In the genomic region with DNA sequence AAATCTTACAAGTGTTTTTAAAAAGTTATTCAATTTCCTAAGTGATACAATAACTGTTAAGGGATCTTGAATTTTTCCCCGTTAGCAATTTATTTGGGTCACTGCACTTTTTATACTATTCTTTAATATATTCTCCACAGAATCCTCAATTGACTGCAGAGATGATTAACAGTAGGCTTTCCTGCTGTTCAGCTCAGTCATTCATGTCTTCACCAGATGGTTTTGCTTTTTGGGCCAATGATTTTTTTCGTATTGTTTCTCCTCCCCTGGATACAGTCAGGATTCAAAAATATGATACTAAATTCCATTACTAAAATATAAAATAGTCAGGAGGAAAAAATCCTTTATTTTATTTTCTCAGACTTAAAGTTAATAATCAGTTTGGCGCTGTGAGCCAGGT, we compare ENCODE assay signal across 30 mouse cellular contexts.
DNase-seq lines count a peak whose midpoint lies in the region; ATAC-seq and TF ChIP-seq lines count a peak whose summit lies in the region.
"Had no signal": no experiment of that assay in that cellular context is flagged by ENCODE, and none has a peak within 500 bp of the region (broad histone marks: within the 10 kb centered on the region; RNA-seq: fewer than 3 reads in every experiment).

No protein-coding gene starts in this region.

- no peaks in the 10 kb centered on the region for H3K4me1 ChIP-seq in forebrain, postnatal 0 days (ENCODE audit: insufficient read depth)
- H3K4me1 ChIP-seq in forebrain, embryonic 13.5 days: no peaks in the 10 kb centered on the region
- H3K4me1 ChIP-seq: embryonic facial prominence, embryonic 13.5 days; forebrain, embryonic 12.5 days; heart, embryonic 12.5 days; hindbrain, embryonic 12.5 days; limb, embryonic 15.5 days; lung, embryonic 15.5 days; midbrain, embryonic 15.5 days; neural tube, embryonic 15.5 days had no signal

- H3K27me3 ChIP-seq in forebrain, postnatal 0 days (ENCODE audit: insufficient read depth, low read length): no peaks in the 10 kb centered on the region
- no peaks in the 10 kb centered on the region for H3K27me3 ChIP-seq in forebrain, embryonic 13.5 days
- H3K27me3 ChIP-seq: embryonic facial prominence, embryonic 13.5 days; forebrain, embryonic 12.5 days; heart, embryonic 12.5 days; hindbrain, embryonic 12.5 days; limb, embryonic 15.5 days; lung, embryonic 15.5 days; midbrain, embryonic 15.5 days; neural tube, embryonic 15.5 days had no signal

- TF ChIP-seq POLR2A in brain, embryonic 14.5 days (IDR thresholded peaks at IDR 0.05; ENCODE audit: borderline replicate concordance, extremely low read depth, insufficient read depth, insufficient read length, poor library complexity, severe bottlenecking): no peak

- ATAC-seq in forebrain, postnatal 0 days: no peak
- no peak for ATAC-seq in forebrain, embryonic 13.5 days
- ATAC-seq: intestine, embryonic 16.5 days; midbrain, embryonic 15.5 days had no signal

- H3K9me3 ChIP-seq in forebrain, postnatal 0 days (ENCODE audit: low read length): no peaks in the 10 kb centered on the region
- no peaks in the 10 kb centered on the region for H3K9me3 ChIP-seq in forebrain, embryonic 13.5 days (replicated peaks)
- H3K9me3 ChIP-seq: embryonic facial prominence, embryonic 13.5 days; forebrain, embryonic 12.5 days; heart, embryonic 12.5 days; hindbrain, embryonic 12.5 days; limb, embryonic 15.5 days; lung, embryonic 15.5 days; midbrain, embryonic 15.5 days; neural tube, embryonic 15.5 days had no signal

- peak; percentile 16 for DNase-seq in forebrain, postnatal 0 days
- DNase-seq in layer of hippocampus, adult 9-10 months (ENCODE audit: low spot score): peak; percentile 20
- DNase-seq in layer of hippocampus, adult 8-10 months (ENCODE audit: low spot score in 2 of 2): no peak
- peak; percentile 38 for DNase-seq in brain, embryonic 14.5 days (ENCODE audit: low read depth)
- peak; percentile 39 for DNase-seq in hindlimb bud, embryonic 11.5 days (ENCODE audit: extremely low spot score, low read depth, low spot score)
- no peak for DNase-seq in kidney, postnatal 10 days
- DNase-seq: adrenal gland, adult 2 months; cerebellum, adult 9-11 months; gastrocnemius, postnatal 25 days; heart, adult 18-20 months; heart, postnatal 10 days; kidney, adult 9 months; kidney, postnatal 25 days; lung, postnatal 4 days; right cerebral cortex, adult 18-20 months; right cerebral cortex, postnatal 4 days; thymus, postnatal 36 days had no signal

- H3K9ac ChIP-seq in forebrain, postnatal 0 days: no peak overlapping the region
- no peak overlapping the region for H3K9ac ChIP-seq in forebrain, embryonic 13.5 days
- H3K9ac ChIP-seq: embryonic facial prominence, embryonic 13.5 days; forebrain, embryonic 12.5 days; heart, embryonic 12.5 days; hindbrain, embryonic 12.5 days; limb, embryonic 15.5 days; liver, embryonic 14.5 days; lung, embryonic 15.5 days; midbrain, embryonic 15.5 days; neural tube, embryonic 15.5 days had no signal

- H3K4me2 ChIP-seq in forebrain, postnatal 0 days (ENCODE audit: low read depth): no peak overlapping the region
- H3K4me2 ChIP-seq in forebrain, embryonic 13.5 days: no peak overlapping the region
- H3K4me2 ChIP-seq: embryonic facial prominence, embryonic 13.5 days; forebrain, embryonic 12.5 days; heart, embryonic 12.5 days; hindbrain, embryonic 12.5 days; limb, embryonic 15.5 days; lung, embryonic 15.5 days; midbrain, embryonic 15.5 days; neural tube, embryonic 15.5 days had no signal

- no peaks in the 10 kb centered on the region for H3K36me3 ChIP-seq in forebrain, postnatal 0 days (ENCODE audit: insufficient read depth)
- H3K36me3 ChIP-seq in forebrain, embryonic 13.5 days (ENCODE audit: poor library complexity, severe bottlenecking): no peaks in the 10 kb centered on the region
- H3K36me3 ChIP-seq: embryonic facial prominence, embryonic 13.5 days; forebrain, embryonic 12.5 days; heart, embryonic 12.5 days; hindbrain, embryonic 12.5 days; limb, embryonic 15.5 days; lung, embryonic 15.5 days; midbrain, embryonic 15.5 days; neural tube, embryonic 15.5 days had no signal

- TF ChIP-seq CTCF in forebrain, postnatal 0 days (IDR thresholded peaks at IDR 0.05; ENCODE audit: low read depth): no peak
- no peak for TF ChIP-seq CTCF in brain, embryonic 14.5 days (IDR thresholded peaks at IDR 0.05; ENCODE audit: borderline replicate concordance, extremely low read depth, insufficient read depth, insufficient read length)

- 50% methylated on average over 3 of the region's 3 CpGs for WGBS in forebrain, postnatal 0 days
- WGBS in forebrain, embryonic 13.5 days: 66% methylated on average over 3 of the region's 3 CpGs

- H3K4me3 ChIP-seq in forebrain, postnatal 0 days (ENCODE audit: low read depth, low read length): no peak overlapping the region
- H3K4me3 ChIP-seq in forebrain, embryonic 13.5 days: no peak overlapping the region
- H3K4me3 ChIP-seq: embryonic facial prominence, embryonic 13.5 days; erythroblast, embryonic 14.5 days; forebrain, embryonic 12.5 days; heart, embryonic 12.5 days; hindbrain, embryonic 12.5 days; limb, embryonic 15.5 days; lung, embryonic 15.5 days; midbrain, embryonic 15.5 days; myocyte; neural tube, embryonic 15.5 days had no signal

- no peak overlapping the region for H3K27ac ChIP-seq in forebrain, postnatal 0 days (ENCODE audit: low read depth, low read length)
- no peak overlapping the region for H3K27ac ChIP-seq in forebrain, embryonic 13.5 days
- H3K27ac ChIP-seq: embryonic facial prominence, embryonic 13.5 days; forebrain, embryonic 12.5 days; hindbrain, embryonic 12.5 days; limb, embryonic 15.5 days; liver, embryonic 14.5 days; lung, embryonic 15.5 days; midbrain, embryonic 15.5 days; neural tube, embryonic 15.5 days had no signal

Comparison
In these comparisons a context has a peak if more than half of its experiments do, and no peak if none do; other contexts are left out.
1. DNase-seq: peak in forebrain, postnatal 0 days (single experiment), layer of hippocampus, adult 9-10 months (single experiment), brain, embryonic 14.5 days (single experiment) and hindlimb bud, embryonic 11.5 days (single experiment); none in layer of hippocampus, adult 8-10 months (0 of 2) and kidney, postnatal 10 days (single experiment).